Mouse (Mus musculus) liver, postnatal 0 days (tissue): ENCODE results near the gene Hdac8.

Source experiments
- CTCF ChIP-seq: sonication (generic); IDR thresholded peaks from 2 replicates; pipeline ENCODE4 v1.5.1; 2016; ENCODE audit warnings: antibody characterized with exemption, low read depth
- EP300 ChIP-seq: IDR thresholded peaks from 2 replicates; pipeline ENCODE4 v1.6.1; 2016; ENCODE audit warnings: antibody characterized with exemption, low read depth, mild to moderate bottlenecking

- TF ChIP-seq CTCF (no peak), EP300 (no peak)
Observed at GRCm38 (mm10) chrX:102504179-102504578, 980 bp downstream of the Hdac8 start.
